In genomic region chr14:55567496-55567895, GRCm38 (mm10) we compare ENCODE assay signal across 29 mouse cellular contexts. TPM values are rescaled to one million over a fixed set of nuclear protein-coding genes. Genes with fewer than 3 reads are reported as not detected.
A peak's percentile ranks its signal among the peaks of the same experiment; 100 is the strongest.
DNase-seq lines count a peak whose midpoint lies in the region; ATAC-seq and TF ChIP-seq lines count a peak whose summit lies in the region.
"Had no signal": no experiment of that assay in that cellular context is flagged by ENCODE, and none has a peak within 500 bp of the region (broad histone marks: within the 10 kb centered on the region; RNA-seq: fewer than 3 reads in every experiment).

No protein-coding gene starts in this region.

- peak overlapping the region; percentile 85 for H3K27ac ChIP-seq in kidney, adult 2 months (ENCODE audit: insufficient read depth, low read depth, low read length)
- H3K27ac ChIP-seq in kidney, embryonic 15.5 days = no peak overlapping the region
- H3K27ac ChIP-seq in liver, adult 2 months (replicated peaks; ENCODE audit: insufficient read depth, low read depth, low read length) = peak overlapping the region; percentile 17; the same call in 1 of the 2 replicates
- no peak overlapping the region for H3K27ac ChIP-seq in liver, postnatal 0 days (ENCODE audit: low read depth)
- H3K27ac ChIP-seq: embryonic facial prominence, embryonic 12.5 days; embryonic facial prominence, embryonic 15.5 days; gastrocnemius, adult 2 months; hindbrain, embryonic 12.5 days had no signal

- no peak overlapping the region for H3K9ac ChIP-seq in kidney, embryonic 15.5 days
- no peak overlapping the region for H3K9ac ChIP-seq in liver, adult 2 months (ENCODE audit: low read depth, low read length)
- no peak overlapping the region for H3K9ac ChIP-seq in liver, postnatal 0 days (replicated peaks)
- H3K9ac ChIP-seq: embryonic facial prominence, embryonic 12.5 days; embryonic facial prominence, embryonic 15.5 days; forebrain, postnatal 0 days; hindbrain, embryonic 12.5 days had no signal

- H3K27me3 ChIP-seq in kidney, adult 2 months (replicated peaks; ENCODE audit: control insufficient read depth, insufficient read depth, low read length) = no peaks in the 10 kb centered on the region
- no peaks in the 10 kb centered on the region for H3K27me3 ChIP-seq in kidney, embryonic 15.5 days
- H3K27me3 ChIP-seq in liver, adult 2 months (ENCODE audit: control insufficient read depth, insufficient read depth, low read length) = no peaks in the 10 kb centered on the region
- no peaks in the 10 kb centered on the region for H3K27me3 ChIP-seq in liver, postnatal 0 days (ENCODE audit: insufficient read depth, low read length)
- H3K27me3 ChIP-seq: embryonic facial prominence, embryonic 12.5 days; embryonic facial prominence, embryonic 15.5 days; hindbrain, embryonic 12.5 days had no signal

- DNase-seq in kidney, adult 2 months = peak; percentile 68
- peak; percentile 87 for DNase-seq in liver, adult 2 months (ENCODE audit: extremely low read depth, low read depth, low spot score)
- DNase-seq in liver, postnatal 0 days = no peak
- DNase-seq in kidney, postnatal 25 days = peak; percentile 50 to 64
- DNase-seq in thymus, postnatal 36 days = no peak
- DNase-seq: adrenal gland, adult 2 months; adrenal gland, postnatal 14 days; cerebellum, adult 11 months; cerebellum, adult 2 months; cerebellum, adult 9-11 months; cerebellum, postnatal 25 days; forebrain, postnatal 0 days; gastrocnemius, adult 2 months; gastrocnemius, postnatal 14 days; heart, adult 11 months had no signal

- no peak for ATAC-seq in kidney, embryonic 15.5 days (replicated peaks; ENCODE audit: low FRiP score)
- no peak for ATAC-seq in liver, postnatal 0 days
- ATAC-seq: CD4-positive, CD25-positive, alpha-beta regulatory T cell, adult 4 months; forebrain, embryonic 14.5 days; forebrain, postnatal 0 days had no signal

- H3K36me3 ChIP-seq in kidney, adult 2 months (ENCODE audit: control insufficient read depth, insufficient read depth, low read length) = peaks cover 5% of the 10 kb centered on the region; the same call in 1 of the 2 replicates
- peaks cover 76% of the 10 kb centered on the region for H3K36me3 ChIP-seq in kidney, embryonic 15.5 days
- peaks cover 62% of the 10 kb centered on the region for H3K36me3 ChIP-seq in liver, adult 2 months (ENCODE audit: control insufficient read depth, insufficient read depth, low read length)
- H3K36me3 ChIP-seq in liver, postnatal 0 days (replicated peaks; ENCODE audit: insufficient read depth, low read length) = peaks cover 66% of the 10 kb centered on the region

- 40% methylated on average over 3 of the region's 3 CpGs for WGBS in kidney, adult 2 months
- 79% methylated on average over 3 of the region's 3 CpGs for WGBS in kidney, embryonic 15.5 days
- 24% methylated on average over 3 of the region's 3 CpGs for WGBS in liver, adult 2 months
- WGBS in liver, postnatal 0 days (ENCODE audit: insufficient replicate concordance) = 75% methylated on average over 3 of the region's 3 CpGs

- no peak for TF ChIP-seq POLR2A in kidney, adult 2 months (IDR thresholded peaks at IDR 0.05; ENCODE audit: low read depth, low read length)
- no peak for TF ChIP-seq POLR2A in liver, adult 2 months (IDR thresholded peaks at IDR 0.05; ENCODE audit: extremely low read depth, insufficient read depth, low read length)

- no peak for TF ChIP-seq EP300 in liver, postnatal 0 days (IDR thresholded peaks at IDR 0.05; ENCODE audit: low read depth)

- H3K4me2 ChIP-seq in kidney, embryonic 15.5 days = no peak overlapping the region
- no peak overlapping the region for H3K4me2 ChIP-seq in liver, postnatal 0 days (ENCODE audit: low read depth, low read length)
- H3K4me2 ChIP-seq: embryonic facial prominence, embryonic 12.5 days; embryonic facial prominence, embryonic 15.5 days; heart, embryonic 11.5 days; hindbrain, embryonic 12.5 days had no signal

- H3K9me3 ChIP-seq in kidney, embryonic 15.5 days (replicated peaks) = no peaks in the 10 kb centered on the region
- no peaks in the 10 kb centered on the region for H3K9me3 ChIP-seq in liver, postnatal 0 days (ENCODE audit: low read length)
- H3K9me3 ChIP-seq: embryonic facial prominence, embryonic 12.5 days; embryonic facial prominence, embryonic 15.5 days; hindbrain, embryonic 12.5 days had no signal

- H3K4me3 ChIP-seq in kidney, adult 2 months (ENCODE audit: insufficient read depth, low read depth, low read length) = no peak overlapping the region
- no peak overlapping the region for H3K4me3 ChIP-seq in kidney, embryonic 15.5 days (replicated peaks)
- H3K4me3 ChIP-seq in liver, adult 2 months (ENCODE audit: insufficient read depth, low read depth, low read length) = no peak overlapping the region
- no peak overlapping the region for H3K4me3 ChIP-seq in liver, postnatal 0 days (ENCODE audit: low read depth, low read length)
- H3K4me3 ChIP-seq: embryonic facial prominence, embryonic 12.5 days; embryonic facial prominence, embryonic 15.5 days; gastrocnemius, adult 2 months; hindbrain, embryonic 12.5 days had no signal

- H3K79me2 ChIP-seq in liver, adult 2 months (ENCODE audit: control insufficient read depth, insufficient read depth, low read length) = peaks cover 3% of the 10 kb centered on the region; the same call in 1 of the 2 replicates

- H3K4me1 ChIP-seq in kidney, adult 2 months (ENCODE audit: control insufficient read depth, insufficient read depth, low read length) = peaks cover 11% of the 10 kb centered on the region; the same call in 1 of the 2 replicates
- H3K4me1 ChIP-seq in kidney, embryonic 15.5 days = 0 out of 2 replicates have a peak, but pooled peaks cover 3% of the 10 kb centered on the region
- H3K4me1 ChIP-seq in liver, adult 2 months (ENCODE audit: control insufficient read depth, insufficient read depth, low read length) = peaks cover 19% of the 10 kb centered on the region
- H3K4me1 ChIP-seq in liver, postnatal 0 days (ENCODE audit: insufficient read depth) = peaks cover 3% of the 10 kb centered on the region; the same call in 1 of the 2 replicates
- H3K4me1 ChIP-seq: embryonic facial prominence, embryonic 12.5 days; embryonic facial prominence, embryonic 15.5 days had no signal

- TF ChIP-seq CTCF in kidney, adult 2 months (conservative IDR thresholded peaks at IDR 0.05; ENCODE audit: insufficient read depth, insufficient read length, low read depth, low read length) = no peak
- TF ChIP-seq CTCF in liver, adult 2 months (IDR thresholded peaks at IDR 0.05; ENCODE audit: low read depth, low read length) = no peak
- no peak for TF ChIP-seq CTCF in liver, postnatal 0 days (IDR thresholded peaks at IDR 0.05; ENCODE audit: low read depth)

RNA-seq across cellular contexts. Expression of gene A730061H03Rik, which starts 7.3 kb away (rescaled TPM):
- 0.75 and 1.4 TPM in 2 replicates for polyA plus RNA-seq in kidney, adult 2 months (2012; rRNA removed)
- 1.6 TPM in 2 replicates for polyA plus RNA-seq in kidney, embryonic 15.5 days (2015; fragmentation: Nextera tagmentation; extraction: Ambion mirVana)
- not detected in 2 replicates for total RNA-seq in liver, adult 2 months (2014; rRNA removed)
- polyA plus RNA-seq in liver, adult 2 months (2012; rRNA removed) = 0.42 and 0.62 TPM in 2 replicates
- 1.3 and 1.4 TPM in 2 replicates for polyA plus RNA-seq in liver, postnatal 0 days (2015; fragmentation: Nextera tagmentation; extraction: Ambion mirVana)
- total RNA-seq: adrenal gland, postnatal 14 days; common myeloid progenitor, adult 5-6 weeks; forebrain, postnatal 0 days; gastrocnemius, adult 2 months; gastrocnemius, postnatal 14 days; heart, adult 8-10 months; hematopoietic stem cell, adult 5-6 weeks had no signal
- polyA plus RNA-seq: embryonic facial prominence, embryonic 12.5 days; forebrain, embryonic 14.5 days; forebrain, postnatal 0 days; heart, embryonic 14.5 days had no signal

RNA-seq across cellular contexts. Expression of gene Dcaf11, which starts 7.7 kb away (rescaled TPM):
- 223 and 243 TPM in 2 replicates for polyA plus RNA-seq in kidney, adult 2 months (2012; rRNA removed)
- polyA plus RNA-seq in kidney, embryonic 15.5 days (2015; fragmentation: Nextera tagmentation; extraction: Ambion mirVana) = 89.2 and 93.0 TPM in 2 replicates
- 305 and 330 TPM in 2 replicates for total RNA-seq in liver, adult 2 months (2014; rRNA removed)
- 263 and 363 TPM in 2 replicates for polyA plus RNA-seq in liver, adult 2 months (2012; rRNA removed)
- 59.9 and 62.7 TPM in 2 replicates for polyA plus RNA-seq in liver, postnatal 0 days (2015; fragmentation: Nextera tagmentation; extraction: Ambion mirVana)

RNA-seq across cellular contexts. Expression of gene Fitm1, which starts 7.9 kb away (rescaled TPM):
- polyA plus RNA-seq in kidney, adult 2 months (2012; rRNA removed) = 115 and 116 TPM in 2 replicates
- polyA plus RNA-seq in kidney, embryonic 15.5 days (2015; fragmentation: Nextera tagmentation; extraction: Ambion mirVana) = 4.2 and 6.1 TPM in 2 replicates
- total RNA-seq in liver, adult 2 months (2014; rRNA removed) = 3.8 and 7.5 TPM in 2 replicates
- polyA plus RNA-seq in liver, adult 2 months (2012; rRNA removed) = 45.7 and 60.2 TPM in 2 replicates
- polyA plus RNA-seq in liver, postnatal 0 days (2015; fragmentation: Nextera tagmentation; extraction: Ambion mirVana) = 1.8 and 4.6 TPM in 2 replicates
- total RNA-seq: common myeloid progenitor, adult 5-6 weeks; forebrain, postnatal 0 days; hematopoietic stem cell, adult 5-6 weeks; MEL had no signal
- polyA plus RNA-seq: CD4-positive, CD25-positive, alpha-beta regulatory T cell, adult 4 months; cerebellum, adult 2 months; forebrain, embryonic 11.5 days; forebrain, embryonic 14.5 days; frontal cortex, adult 2 months had no signal

RNA-seq across cellular contexts. Expression of gene Psme1, which starts 10.4 kb away (rescaled TPM):
- 60.5 and 77.5 TPM in 2 replicates for polyA plus RNA-seq in kidney, adult 2 months (2012; rRNA removed)
- polyA plus RNA-seq in kidney, embryonic 15.5 days (2015; fragmentation: Nextera tagmentation; extraction: Ambion mirVana) = 147 and 153 TPM in 2 replicates
- total RNA-seq in liver, adult 2 months (2014; rRNA removed) = 78.5 and 94.2 TPM in 2 replicates
- polyA plus RNA-seq in liver, adult 2 months (2012; rRNA removed) = 46.9 and 59.9 TPM in 2 replicates
- 162 and 180 TPM in 2 replicates for polyA plus RNA-seq in liver, postnatal 0 days (2015; fragmentation: Nextera tagmentation; extraction: Ambion mirVana)

RNA-seq across cellular contexts. Expression of gene Emc9, which starts 17.6 kb away (rescaled TPM):
- polyA plus RNA-seq in kidney, adult 2 months (2012; rRNA removed) = 21.9 and 24.9 TPM in 2 replicates
- polyA plus RNA-seq in kidney, embryonic 15.5 days (2015; fragmentation: Nextera tagmentation; extraction: Ambion mirVana) = 6.8 and 7.4 TPM in 2 replicates
- total RNA-seq in liver, adult 2 months (2014; rRNA removed) = 32.7 and 36.1 TPM in 2 replicates
- polyA plus RNA-seq in liver, adult 2 months (2012; rRNA removed) = 46.8 and 57.2 TPM in 2 replicates
- polyA plus RNA-seq in liver, postnatal 0 days (2015; fragmentation: Nextera tagmentation; extraction: Ambion mirVana) = 17.3 and 19.2 TPM in 2 replicates

Comparison
In these comparisons a context has a peak if more than half of its experiments do, and no peak if none do; other contexts are left out.
1. DNase-seq: peak in kidney, adult 2 months (single experiment), liver, adult 2 months (single experiment) and kidney, postnatal 25 days (2 of 2); none in liver, postnatal 0 days (single experiment) and thymus, postnatal 36 days (0 of 2).
2. H3K27ac ChIP-seq: peak in kidney, adult 2 months (single experiment) and liver, adult 2 months (single experiment); none in kidney, embryonic 15.5 days (single experiment) and liver, postnatal 0 days (single experiment).